Mouse (Mus musculus) embryonic fibroblast, embryonic 13.5 days (primary cell): ENCODE measurements around the gene Rab25.

Experiments
- CTCF ChIP-seq: IDR thresholded peaks from 2 replicates; pipeline ENCODE4 v1.5.1; 2011; ENCODE audit warnings: mild to moderate bottlenecking, control low read depth, low read length, moderate library complexity, borderline replicate concordance; ENCODE audit not compliant: insufficient read depth
- POLR2A ChIP-seq: IDR thresholded peaks from 2 replicates; pipeline ENCODE4 v1.6.1; 2011; ENCODE audit warnings: low read depth, mild to moderate bottlenecking, control low read depth, low read length, moderate library complexity

DNA sequence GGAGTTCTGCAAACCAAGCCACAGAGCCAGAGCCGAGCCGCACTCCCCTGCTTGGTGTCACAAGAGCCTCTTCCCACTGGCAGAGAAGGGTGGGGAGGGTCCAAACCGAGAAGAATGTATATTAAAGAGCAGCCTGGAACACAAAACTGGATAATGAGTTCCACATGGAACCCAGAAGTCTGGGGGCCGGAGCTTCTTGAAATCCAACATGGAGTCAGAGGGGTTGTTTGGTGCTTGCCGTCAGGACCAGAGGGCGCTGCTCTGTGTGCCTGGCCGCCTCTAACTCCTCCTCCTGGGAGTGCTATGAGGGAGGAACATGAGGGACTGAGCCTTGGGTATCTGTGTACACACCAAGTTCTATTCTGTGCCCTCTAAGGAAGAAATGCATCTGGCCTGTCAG is 42.3 kb downstream of the Rab25 start:
- TF ChIP-seq CTCF (no peak), POLR2A (no peak)
